Mouse (Mus musculus) 416B (cell line): ENCODE results near the gene Tgm5.
"Not testable (repeated sequence)": the region's sequence is repeated elsewhere in the genome, so short reads cannot be mapped to it uniquely, and the experiment has no call there.

Experiments used
- DNase-seq: peaks from one replicate; pipeline ENCODE4 v3.0.0; 2011; ENCODE audit warnings: low read depth

The Tgm5 gene

GRCm38 (mm10) chr2:121085480-121086185 lies at the start of gene Tgm5:
TSS of gene Tgm5 (minus strand) at chr2:121085841.
- DNase-seq, result no peak

- no peak for DNase-seq
Measured at GRCm38 (mm10) chr2:121132822-121133221, 47.2 kb upstream of the Tgm5 start.

- no peak for DNase-seq
Measured at GRCm38 (mm10) chr2:121128865-121129620, 43.4 kb upstream of the Tgm5 start.

GRCm38 (mm10) chr2:121127536-121127935 lies 41.9 kb upstream of the Tgm5 start:
- no peak for DNase-seq

- not testable (repeated sequence) for DNase-seq
Measured at GRCm38 (mm10) chr2:121126302-121126701, 40.7 kb upstream of the Tgm5 start.

GRCm38 (mm10) chr2:121119260-121119659 lies 33.6 kb upstream of the Tgm5 start:
- DNase-seq, result no peak

- no peak for DNase-seq
Measured at GRCm38 (mm10) chr2:121115418-121115817, 29.8 kb upstream of the Tgm5 start.

- DNase-seq, result no peak
Measured at GRCm38 (mm10) chr2:121109695-121110094, 24.1 kb upstream of the Tgm5 start, which contains the start of gene Tgm7. TSS of gene Tgm7 (minus strand) at chr2:121109795.

GRCm38 (mm10) chr2:121105940-121106339 lies 20.3 kb upstream of the Tgm5 start:
- no peak for DNase-seq

GRCm38 (mm10) chr2:121102051-121102450 lies 16.4 kb upstream of the Tgm5 start:
- peak; percentile 88 for DNase-seq

- DNase-seq, result no peak
Measured at GRCm38 (mm10) chr2:121089751-121090150, 4.1 kb upstream of the Tgm5 start.

- peak; percentile 21 for DNase-seq
Measured at GRCm38 (mm10) chr2:121088507-121088906, 2.9 kb upstream of the Tgm5 start.

- DNase-seq, result peak; percentile 80
Measured at GRCm38 (mm10) chr2:121082626-121083025, 3.0 kb downstream of the Tgm5 start.

- DNase-seq, result no peak
Measured at GRCm38 (mm10) chr2:121074747-121075146, 10.9 kb downstream of the Tgm5 start.

- DNase-seq, result no peak
Measured at GRCm38 (mm10) chr2:121071871-121072270, 13.8 kb downstream of the Tgm5 start.

- no peak for DNase-seq
Measured at GRCm38 (mm10) chr2:121069506-121069905, 16.1 kb downstream of the Tgm5 start.

- no peak for DNase-seq
Measured at GRCm38 (mm10) chr2:121067116-121067515, 18.5 kb downstream of the Tgm5 start.

GRCm38 (mm10) chr2:121061315-121061714 lies 24.3 kb downstream of the Tgm5 start:
- no peak for DNase-seq

- no peak for DNase-seq
Measured at GRCm38 (mm10) chr2:121057997-121058396, 27.6 kb downstream of the Tgm5 start.

- DNase-seq, result no peak
Measured at GRCm38 (mm10) chr2:121055915-121056314, 29.7 kb downstream of the Tgm5 start.

GRCm38 (mm10) chr2:121054060-121054459 lies 31.6 kb downstream of the Tgm5 start:
- peak; percentile 3 for DNase-seq

GRCm38 (mm10) chr2:121052176-121052575 lies 33.5 kb downstream of the Tgm5 start:
- DNase-seq, result no peak

GRCm38 (mm10) chr2:121045653-121046052 lies 40.0 kb downstream of the Tgm5 start:
- no peak for DNase-seq
